Mouse (Mus musculus) olfactory bulb, adult 2 months (tissue): Measurements from ENCODE around the gene Gng12.

Source experiments
- CTCF ChIP-seq: fragments of 200-500 bp; IDR thresholded peaks from 2 replicates; pipeline ENCODE4 v1.5.1; 2012; ENCODE audit warnings: low read depth, mild to moderate bottlenecking, low read length, moderate library complexity; ENCODE audit not compliant: insufficient read depth
- POLR2A ChIP-seq: fragments of 200-500 bp; IDR thresholded peaks from 2 replicates; pipeline ENCODE4 v1.6.1; 2012; ENCODE audit warnings: mild to moderate bottlenecking, low read depth, low read length, moderate library complexity; ENCODE audit not compliant: insufficient read depth

DNA sequence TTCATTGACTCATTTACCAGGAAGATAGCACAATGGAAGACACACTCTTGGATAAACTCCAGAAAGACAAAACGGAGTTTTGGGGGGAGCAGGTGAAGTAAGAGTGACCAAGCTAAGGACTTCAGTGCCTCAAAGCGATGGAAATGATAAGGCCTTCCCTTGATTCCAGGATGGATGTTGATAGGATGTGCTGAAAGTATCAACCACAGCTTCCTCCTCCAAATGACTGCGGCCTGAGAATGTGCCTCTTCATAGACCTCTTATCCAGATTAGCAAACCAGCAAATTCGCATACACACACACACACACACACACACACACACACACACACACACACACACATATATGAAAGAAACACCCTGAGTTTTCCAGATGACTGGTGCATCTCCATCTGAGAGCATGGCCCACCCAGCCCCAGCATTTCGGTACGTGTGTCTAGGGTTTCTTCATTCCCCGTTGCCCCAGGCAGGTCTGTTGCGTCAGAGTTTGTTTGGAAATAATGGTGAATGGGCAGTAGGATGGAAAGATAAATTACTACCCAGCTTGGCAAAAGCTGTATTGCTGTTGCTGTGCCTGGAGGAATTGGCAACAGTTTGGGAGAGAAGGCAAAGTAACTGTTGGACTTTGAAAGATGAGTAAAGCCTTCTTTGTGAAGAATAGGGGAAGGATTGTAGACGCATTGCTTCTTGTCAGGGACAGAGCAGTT is 131.4 kb downstream of the Gng12 start:
- no peak for TF ChIP-seq CTCF
- no peak for TF ChIP-seq POLR2A
